Mouse (Mus musculus) forebrain, embryonic 13.5 days (tissue): ENCODE results near the gene Naa30. TPM values are rescaled to one million over a fixed set of nuclear protein-coding genes. Genes with fewer than 3 reads are reported as not detected.

ENCODE experiments used
- ATAC-seq: fragments of 200-750 bp; cut with Nextera tagmentation; 2 replicates; pipeline ENCODE4 v1.8.0; 2017
- H3K27ac ChIP-seq: fragments of 300-500 bp; sonication (generic); 2 replicates; pipeline ENCODE4 v1.5.1; 2015; ENCODE audit warnings: inconsistent platforms, mild to moderate bottlenecking, moderate library complexity
- H3K27me3 ChIP-seq: fragments of 300-500 bp; sonication (generic); 2 replicates; pipeline ENCODE4 v1.6.1; 2015; ENCODE audit warnings: mild to moderate bottlenecking, inconsistent platforms
- H3K36me3 ChIP-seq: fragments of 300-500 bp; sonication (generic); 2 replicates; pipeline ENCODE4 v1.6.1; 2015; ENCODE audit warnings: mild to moderate bottlenecking, inconsistent platforms; ENCODE audit not compliant: poor library complexity, severe bottlenecking
- H3K4me1 ChIP-seq: fragments of 300-500 bp; sonication (generic); 2 replicates; pipeline ENCODE4 v1.6.1; 2015; ENCODE audit warnings: inconsistent platforms
- H3K4me2 ChIP-seq: fragments of 300-500 bp; sonication (generic); 2 replicates; pipeline ENCODE4 v1.6.1; 2015; ENCODE audit warnings: inconsistent platforms, mild to moderate bottlenecking, moderate library complexity
- H3K4me3 ChIP-seq: fragments of 300-500 bp; sonication (generic); 2 replicates; pipeline ENCODE4 v1.5.1; 2015; ENCODE audit warnings: mild to moderate bottlenecking, inconsistent platforms
- H3K9ac ChIP-seq: fragments of 300-500 bp; sonication (generic); 2 replicates; pipeline ENCODE4 v1.6.1; 2015; ENCODE audit warnings: mild to moderate bottlenecking, inconsistent platforms
- H3K9me3 ChIP-seq: fragments of 300-500 bp; sonication (generic); replicated peaks from 2 replicates; pipeline ENCODE4 v1.6.1; 2016; ENCODE audit warnings: inconsistent platforms
- WGBS: fragments of 180-500 bp; shearing (Covaris S2); methylation state at CpG from one replicate; pipeline ENCODE4 v1.1.7; 2015; 5-methylcytosine and 5-hydroxymethylcytosine counted together
- polyA plus RNA-seq: library from polyadenylated mRNA; unstranded; fragments of >200 nt; fragmentation: Nextera tagmentation; extraction: Ambion mirVana; gene quantifications from 2 replicates; pipeline ENCODE4 v1.2.1, GENCODE M21; 2015

Naa30 gene
- polyA plus RNA-seq, 1 experiment from 2014 or later, result 11.3 TPM

DNA sequence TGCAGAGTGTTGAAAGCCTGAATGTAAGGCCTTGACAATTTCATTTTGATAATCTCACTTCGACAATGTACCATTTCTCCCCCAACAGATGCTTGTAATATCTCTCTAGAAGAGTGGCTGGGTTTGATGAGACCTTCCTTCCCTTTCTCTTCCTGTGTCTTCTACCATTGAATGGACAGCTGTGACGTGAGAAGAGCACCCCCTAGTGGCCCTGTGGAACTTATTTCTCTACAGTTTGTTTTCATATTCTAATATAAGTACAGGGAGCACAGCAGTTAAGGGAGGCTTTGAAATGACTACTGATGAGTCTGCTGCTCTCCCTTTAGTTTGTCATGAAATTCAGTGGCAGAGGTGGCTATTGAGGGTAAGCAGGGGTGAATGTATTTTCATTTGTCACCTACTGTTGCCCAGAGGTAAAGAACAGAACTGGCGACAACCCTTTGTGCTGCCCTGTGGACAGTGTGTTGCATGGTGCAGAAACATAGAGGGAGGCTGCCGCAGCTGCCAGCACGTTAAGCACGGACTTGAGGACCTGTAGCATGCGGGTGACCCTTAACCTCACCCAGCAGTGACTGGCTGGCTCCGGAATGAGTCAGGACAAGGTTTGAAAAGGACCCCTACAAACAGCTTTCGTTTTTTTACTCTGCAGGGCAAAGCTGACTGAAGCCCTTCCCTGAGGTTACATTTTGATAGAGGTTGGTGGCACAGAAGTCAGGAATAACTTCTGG, 62.9 kb downstream of the Naa30 start:
- Histone ChIP-seq H3K9ac (no peak overlapping the region), H3K9me3 (no peaks in the 10 kb centered on the region), H3K27me3 (no peaks in the 10 kb centered on the region), H3K36me3 (no peaks in the 10 kb centered on the region), H3K27ac (no peak overlapping the region), H3K4me1 (no peaks in the 10 kb centered on the region), H3K4me2 (no peak overlapping the region), H3K4me3 (no peak overlapping the region)
- no peak for ATAC-seq
- WGBS, result 36% methylated on average over 9 of the region's 9 CpGs

DNA sequence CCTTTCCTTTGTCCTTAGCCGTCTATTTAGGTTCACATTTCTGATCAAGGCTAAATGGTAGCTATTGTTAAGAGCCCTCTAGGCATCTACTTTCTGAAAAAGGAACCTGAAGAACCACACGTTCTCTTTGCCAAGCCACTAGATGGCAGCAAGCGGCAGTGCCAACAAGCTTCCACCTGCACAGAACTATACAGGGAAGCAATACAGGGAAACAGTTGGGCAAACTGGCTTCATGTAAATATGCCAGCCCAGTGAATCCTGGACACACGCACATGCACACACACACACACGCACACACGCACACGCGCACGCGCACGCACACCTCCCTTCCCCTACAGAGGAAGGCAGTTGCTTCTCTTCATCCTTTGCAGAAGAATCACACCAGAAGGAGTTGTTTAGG, 66.2 kb downstream of the Naa30 start:
- H3K4me2 ChIP-seq, result no peak overlapping the region
- WGBS, result 32% methylated on average over 11 of the region's 11 CpGs
- H3K9ac ChIP-seq, result no peak overlapping the region
- peak; percentile 87 for ATAC-seq
- no peak overlapping the region for H3K4me3 ChIP-seq
- no peaks in the 10 kb centered on the region for H3K27me3 ChIP-seq
- H3K27ac ChIP-seq, result no peak overlapping the region
- H3K9me3 ChIP-seq, result no peaks in the 10 kb centered on the region
- no peaks in the 10 kb centered on the region for H3K36me3 ChIP-seq
- H3K4me1 ChIP-seq, result peaks cover 9% of the 10 kb centered on the region; the same call in 1 of the 2 replicates

Other genes starting within 250 kb of the Naa30 start
- gene Ap5m1, start 106.1 kb upstream of the Naa30 start, polyA plus RNA-seq, result 25.4 and 28.7 TPM in 2 replicates
- 74.4 TPM in 2 replicates for gene Exoc5, start 105.6 kb upstream of the Naa30 start, polyA plus RNA-seq
- gene ccdc198, start 73.2 kb downstream of the Naa30 start, polyA plus RNA-seq, result 0.09 and 0.10 TPM in 2 replicates